Mouse (Mus musculus): ENCODE data around the gene Sorcs1. TPM values are rescaled to one million over a fixed set of nuclear protein-coding genes. Genes with fewer than 3 reads are reported as not detected.

Sorcs1 gene
- not detected for polyA plus RNA-seq (2014; fragmentation: Illumina TruSeq; extraction: RNeasy Lipid Tissue Mini Kit (QIAGEN cat#74804); ENCODE audit: low read depth, low replicate concordance)

GRCm38 (mm10) chr19:50677903-50678896 is at the start of gene Sorcs1:
TSS of gene Sorcs1 (minus strand) at chr19:50678646.

Measured in liver, adult 10 weeks (tissue).